In genomic region chr9:66060308-66060647, GRCm38 (mm10) we compare ENCODE assay signal across 8 mouse cellular contexts. TPM values are rescaled to one million over a fixed set of nuclear protein-coding genes. Genes with fewer than 3 reads are reported as not detected.
DNase-seq lines count a peak whose midpoint lies in the region; ATAC-seq and TF ChIP-seq lines count a peak whose summit lies in the region.

No protein-coding gene starts in this region.

- peak overlapping the region; percentile 90 for H3K4me3 ChIP-seq in testis, adult 2 months (ENCODE audit: control insufficient read depth, low read depth, low read length)
- H3K4me3 ChIP-seq in liver, embryonic 14.5 days (ENCODE audit: insufficient read depth in 1 of 2, low read depth in 2 of 2, low read length in 2 of 2) = peak overlapping the region; percentile 89 to 90

- TF ChIP-seq EP300 in liver, embryonic 14.5 days (IDR thresholded peaks at IDR 0.05; ENCODE audit: low read depth) = no peak

- H3K9me3 ChIP-seq in liver, embryonic 14.5 days (ENCODE audit: control insufficient read depth, low read length) = no peaks in the 10 kb centered on the region

- H3K27ac ChIP-seq in testis, adult 2 months (ENCODE audit: control insufficient read depth, insufficient read depth, low read depth, low read length) = peak overlapping the region; percentile 82
- peak overlapping the region; percentile 26 for H3K27ac ChIP-seq in liver, embryonic 14.5 days

- H3K27me3 ChIP-seq in testis, adult 2 months (ENCODE audit: control insufficient read depth, insufficient read depth, low read length) = no peaks in the 10 kb centered on the region
- no peaks in the 10 kb centered on the region for H3K27me3 ChIP-seq in liver, embryonic 14.5 days (ENCODE audit: control insufficient read depth, insufficient read depth, low read length)

- H3K9ac ChIP-seq in liver, embryonic 14.5 days (replicated peaks) = peak overlapping the region; percentile 73

- no peaks in the 10 kb centered on the region; the same call in 1 of the 2 replicates for H3K4me1 ChIP-seq in testis, adult 2 months (ENCODE audit: control insufficient read depth, insufficient read depth, low read length)
- H3K4me1 ChIP-seq in liver, embryonic 14.5 days (replicated peaks; ENCODE audit: control insufficient read depth in 2 of 2, insufficient read depth in 2 of 2, low read length in 1 of 2) = peaks cover 11 to 14% of the 10 kb centered on the region in 2 experiments

- H3K4me2 ChIP-seq in liver, embryonic 14.5 days (ENCODE audit: low read depth) = peak overlapping the region; percentile 83

- TF ChIP-seq CTCF in testis, adult 2 months (IDR thresholded peaks at IDR 0.05; ENCODE audit: control insufficient read depth, insufficient read depth, insufficient replicate concordance, low read depth, low read length) = no peak
- no peak for TF ChIP-seq CTCF in liver, embryonic 14.5 days (IDR thresholded peaks at IDR 0.05; ENCODE audit: low read depth)

- WGBS in liver, embryonic 14.5 days (ENCODE audit: insufficient replicate concordance) = under 1% methylated on average over 20 of the region's 20 CpGs

- no peak for DNase-seq in cerebellum, postnatal 14 days
- DNase-seq in testis, postnatal 10 days (ENCODE audit: low spot score) = no peak
- no peak for DNase-seq in liver, embryonic 14.5 days (ENCODE audit: low read depth in 3 of 3, low spot score in 3 of 3)
- no peak for DNase-seq in left cerebral cortex, postnatal 4 days
- DNase-seq in adrenal gland, adult 8-10 months = no peak

- intact Hi-C loops in left cerebral cortex, postnatal 4 days (cut with DNase I) = no loop called here

- H3K36me3 ChIP-seq in testis, adult 2 months (ENCODE audit: control insufficient read depth, insufficient read depth, low read length) = no peaks in the 10 kb centered on the region; the same call in 1 of the 2 replicates
- peaks cover 29% of the 10 kb centered on the region for H3K36me3 ChIP-seq in liver, embryonic 14.5 days (replicated peaks; ENCODE audit: control insufficient read depth, insufficient read depth, low read depth)

- ATAC-seq in cerebellum, adult (ENCODE audit: insufficient number of reproducible peaks, low FRiP score, low TSS enrichment) = peak; percentile 67; the same call in 1 of the 2 replicates
- peak; percentile 55 for ATAC-seq in liver, embryonic 14.5 days (ENCODE audit: insufficient read depth)
- no peak for ATAC-seq in activated CD4-positive, CD25-positive, alpha-beta regulatory T cell, adult 4 months

- no peak for TF ChIP-seq POLR2A in testis, adult 2 months (IDR thresholded peaks at IDR 0.05; ENCODE audit: control insufficient read depth, low read depth, low read length)

RNA-seq across cellular contexts. Expression of gene Ppib, which starts 0.3 kb away (rescaled TPM):
- 66.6 and 68.0 TPM in 2 replicates for polyA plus RNA-seq in testis, adult 2 months (2012; rRNA removed)
- 190 and 276 TPM in 2 replicates for polyA plus RNA-seq in liver, embryonic 14.5 days (2012; rRNA removed)
- polyA plus RNA-seq in liver, embryonic 14.5 days (2014; fragmentation: Nextera tagmentation; extraction: Ambion mirVana) = 422 and 434 TPM in 2 replicates
- polyA plus RNA-seq in activated CD4-positive, CD25-positive, alpha-beta regulatory T cell, adult 4 months (2017; shearing (Covaris generic)) = 100 to 1,000 TPM; 542 to 636 TPM
- total RNA-seq in left cerebral cortex, postnatal 4 days (2021) = 100 to 1,000 TPM; 233 to 249 TPM
- total RNA-seq in adrenal gland, adult 8-10 months (2022) = 100 to 1,000 TPM; 295 to 314 (median 303) TPM

RNA-seq across cellular contexts. Expression of gene Snx22, which starts 9.2 kb away (rescaled TPM):
- polyA plus RNA-seq in testis, adult 2 months (2012; rRNA removed) = 0.10 and 0.22 TPM in 2 replicates
- 26.7 and 32.8 TPM in 2 replicates for polyA plus RNA-seq in liver, embryonic 14.5 days (2012; rRNA removed)
- polyA plus RNA-seq in liver, embryonic 14.5 days (2014; fragmentation: Nextera tagmentation; extraction: Ambion mirVana) = 25.4 and 26.5 TPM in 2 replicates
- polyA plus RNA-seq in activated CD4-positive, CD25-positive, alpha-beta regulatory T cell, adult 4 months (2017; shearing (Covaris generic)) = 1 to 10 TPM in 1 of 2 experiments, under 1 TPM in 1; 0.79 to 2.5 TPM
- total RNA-seq in left cerebral cortex, postnatal 4 days (2021) = 1 to 10 TPM; 5.9 to 7.3 TPM
- 1 to 10 TPM in 1 of 4 experiments, under 1 TPM in 3; 0.09 to 1.1 (median 0.60) TPM for total RNA-seq in adrenal gland, adult 8-10 months (2022)

Comparison
In these comparisons a context has a peak if more than half of its experiments do, and no peak if none do; other contexts are left out.
1. RNA of gene Snx22, which starts 9.2 kb away (polyA plus RNA-seq): 25.4 to 32.8 TPM in liver, embryonic 14.5 days; 0.79 to 2.5 TPM in activated CD4-positive, CD25-positive, alpha-beta regulatory T cell, adult 4 months and 0.10 to 0.22 TPM in testis, adult 2 months; every median in the first group is over 4 times any median in the second.